Mouse (Mus musculus) embryo, embryonic 11.5 days (tissue): Measurements from ENCODE around the gene Tuba3b.

Source experiments
- DNase-seq: peaks from one replicate; pipeline ENCODE4 v3.0.0-alpha.2; 2012; ENCODE audit warnings: low read depth, low spot score

Tuba3b gene

GRCm38 (mm10) chr6:145665751-145666150 lies 50.2 kb downstream of the Tuba3b start:
- DNase-seq = no peak

GRCm38 (mm10) chr6:145667654-145668053 lies 52.1 kb downstream of the Tuba3b start:
- DNase-seq = no peak

GRCm38 (mm10) chr6:145669596-145670071 lies 54.1 kb downstream of the Tuba3b start:
- DNase-seq = no peak
